Mouse (Mus musculus): ENCODE data around the gene Ssna1. TPM values are rescaled to one million over a fixed set of nuclear protein-coding genes. Genes with fewer than 3 reads are reported as not detected.

The Ssna1 gene
- total RNA-seq, 1 experiment from 2014 or later = 73.3 TPM

DNA sequence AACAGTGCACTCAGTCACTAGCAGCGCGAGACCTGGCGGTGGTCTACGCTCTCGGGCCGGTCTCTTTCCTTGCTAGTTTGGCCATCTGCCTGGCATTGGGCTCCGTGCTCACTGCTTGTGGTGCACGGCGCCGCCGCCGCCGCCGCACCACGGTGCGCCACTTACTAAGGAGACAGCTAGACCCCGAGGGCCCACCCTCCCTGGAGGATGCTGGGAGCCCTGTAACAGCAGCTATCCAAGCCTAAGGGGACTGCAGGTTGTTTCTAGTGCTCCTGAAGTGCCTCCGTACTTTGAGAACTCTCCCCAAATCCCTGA is 18.5 kb upstream of the Ssna1 start:
- no peak for ATAC-seq (replicated peaks; ENCODE audit: low read depth, poor library complexity, severe bottlenecking)

DNA sequence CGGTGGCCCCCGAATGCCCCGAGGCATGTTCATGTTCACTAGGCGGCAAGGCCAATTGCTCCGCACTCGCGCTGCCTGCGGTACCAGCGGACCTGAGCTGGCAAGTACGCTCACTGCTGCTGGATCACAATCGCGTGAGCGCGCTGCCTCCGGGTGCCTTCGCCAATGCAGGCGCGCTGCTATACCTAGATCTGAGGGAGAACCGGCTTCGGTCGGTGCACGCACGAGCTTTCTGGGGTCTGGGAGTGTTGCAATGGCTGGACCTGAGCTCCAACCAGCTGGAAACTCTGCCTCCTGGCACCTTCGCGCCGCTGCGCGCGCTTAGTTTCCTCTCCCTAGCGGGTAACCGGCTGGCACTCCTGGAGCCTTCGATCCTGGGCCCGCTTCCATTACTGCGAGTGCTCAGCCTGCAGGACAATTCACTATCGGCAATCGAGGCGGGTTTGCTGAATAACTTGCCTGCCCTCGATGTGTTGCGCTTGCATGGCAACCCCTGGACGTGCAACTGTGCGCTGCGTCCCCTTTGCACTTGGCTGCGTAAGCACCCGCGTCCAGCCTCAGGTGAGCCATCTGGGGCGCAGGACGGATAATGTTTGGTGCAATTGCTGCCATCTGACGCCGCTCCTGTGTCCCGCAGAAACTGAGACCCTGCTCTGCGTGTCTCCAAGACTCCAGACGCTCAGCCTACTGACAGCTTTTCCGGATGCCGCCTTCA is 18.0 kb upstream of the Ssna1 start:
- no peak for ATAC-seq (replicated peaks; ENCODE audit: low read depth, poor library complexity, severe bottlenecking)

DNA sequence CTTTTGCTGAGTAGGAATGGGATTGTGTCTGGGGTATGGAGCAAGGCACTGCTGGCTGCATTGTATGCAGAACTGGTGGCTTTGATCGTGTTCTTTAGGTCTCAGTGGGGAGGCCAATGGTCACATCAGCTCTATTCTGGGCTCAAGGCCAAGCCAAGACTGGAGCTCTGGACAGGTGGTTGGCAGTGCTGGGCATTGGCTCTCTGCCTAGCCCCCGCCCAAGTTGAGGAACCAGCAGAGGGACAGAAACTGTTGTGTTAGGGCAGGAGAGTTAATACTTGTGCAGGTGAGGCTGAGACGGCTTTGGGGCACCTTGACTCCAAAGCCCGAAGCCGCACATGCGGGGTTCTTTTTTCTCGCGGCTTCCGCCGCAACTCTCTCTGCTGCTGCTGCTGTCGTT is 17.4 kb upstream of the Ssna1 start, which contains the start of gene Lrrc26:
Gene Lrrc26 (plus strand): TSS at position 265 of the 400 bp plus-strand sequence.
- no peak for ATAC-seq (replicated peaks; ENCODE audit: low read depth, poor library complexity, severe bottlenecking)

DNA sequence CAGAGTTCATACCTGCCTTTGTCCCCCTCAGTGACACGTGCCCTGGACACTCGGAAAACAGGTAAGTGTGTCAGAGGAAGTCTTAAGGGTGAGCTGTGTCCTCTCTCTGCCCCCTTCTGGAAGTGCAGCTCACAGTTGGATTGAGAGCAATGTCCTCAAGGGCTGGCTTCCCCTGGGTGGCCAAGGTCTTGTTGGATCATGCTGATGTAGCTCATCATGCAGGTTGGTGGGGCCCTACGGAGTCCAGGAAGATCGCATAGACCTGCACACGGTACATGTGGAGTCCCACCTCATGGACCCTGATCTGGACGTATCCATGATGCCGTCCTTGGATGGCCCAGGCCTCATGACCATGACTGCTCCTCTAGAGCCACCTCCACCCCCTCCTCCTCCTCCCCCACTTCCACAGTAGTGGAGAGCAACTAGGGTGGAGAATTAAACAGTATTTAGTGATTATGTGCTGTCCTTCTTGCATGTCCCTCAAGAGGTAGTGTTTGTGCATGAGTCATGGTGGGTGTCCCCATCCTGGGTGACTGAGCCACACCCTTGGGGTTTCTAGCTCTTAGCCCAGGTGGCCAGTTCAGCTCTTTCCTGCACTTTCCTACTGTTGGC is 16.6 kb upstream of the Ssna1 start:
- ATAC-seq (replicated peaks; ENCODE audit: low read depth, poor library complexity, severe bottlenecking) = no peak

- no peak for ATAC-seq (replicated peaks; ENCODE audit: low read depth, poor library complexity, severe bottlenecking)
These were observed 15.8 kb upstream of the Ssna1 start, which contains the start of gene Tmem210 for GRCm38 (mm10) chr2:25287927-25288649. TSS of gene Tmem210 (plus strand) at chr2:25288145.

DNA sequence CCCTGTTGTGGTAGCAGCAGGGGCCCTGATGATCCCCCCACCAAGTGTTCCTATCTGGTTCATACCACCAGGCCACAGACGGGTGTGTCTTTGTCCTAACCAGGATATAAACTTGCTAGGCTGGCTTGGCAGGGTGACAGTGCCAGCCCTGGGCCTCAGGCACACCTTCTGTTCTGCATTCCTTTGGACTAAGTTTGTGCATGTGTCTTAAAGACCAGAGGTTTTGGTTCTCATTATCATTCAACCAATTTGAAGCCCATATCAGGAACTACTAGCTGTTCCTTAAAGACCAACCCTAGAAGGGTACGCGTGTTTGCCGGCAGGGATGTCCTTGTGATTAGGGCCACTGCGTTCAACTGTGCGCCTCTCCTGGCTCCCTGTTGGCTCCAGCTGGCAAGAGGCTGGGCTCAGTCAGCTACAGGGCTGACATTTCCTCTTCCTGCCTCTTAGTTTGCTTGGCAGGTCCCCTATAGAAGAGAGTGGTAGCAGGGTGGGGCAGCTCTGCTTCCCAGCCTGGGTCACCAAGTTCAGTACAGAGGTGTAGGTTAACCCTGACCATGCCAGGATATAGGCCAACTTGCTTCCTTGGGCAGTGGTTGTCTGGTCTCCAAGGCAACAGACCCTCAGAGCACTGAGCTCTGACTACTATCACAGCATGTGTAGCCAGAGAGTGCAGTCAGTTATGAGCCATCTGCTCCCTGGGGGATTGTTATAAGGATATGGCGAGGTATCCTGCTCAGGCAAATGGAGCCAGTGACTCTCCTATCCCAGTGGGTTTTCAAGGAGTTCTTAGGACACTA is 14.8 kb upstream of the Ssna1 start:
- ATAC-seq (replicated peaks; ENCODE audit: low read depth, poor library complexity, severe bottlenecking) = peak; percentile 40

GRCm38 (mm10) chr2:25286314-25286713 is 14.1 kb upstream of the Ssna1 start:
- peak; percentile 45 for ATAC-seq (replicated peaks; ENCODE audit: low read depth, poor library complexity, severe bottlenecking)

GRCm38 (mm10) chr2:25285551-25285950 is 13.3 kb upstream of the Ssna1 start:
- ATAC-seq (replicated peaks; ENCODE audit: low read depth, poor library complexity, severe bottlenecking) = no peak

DNA sequence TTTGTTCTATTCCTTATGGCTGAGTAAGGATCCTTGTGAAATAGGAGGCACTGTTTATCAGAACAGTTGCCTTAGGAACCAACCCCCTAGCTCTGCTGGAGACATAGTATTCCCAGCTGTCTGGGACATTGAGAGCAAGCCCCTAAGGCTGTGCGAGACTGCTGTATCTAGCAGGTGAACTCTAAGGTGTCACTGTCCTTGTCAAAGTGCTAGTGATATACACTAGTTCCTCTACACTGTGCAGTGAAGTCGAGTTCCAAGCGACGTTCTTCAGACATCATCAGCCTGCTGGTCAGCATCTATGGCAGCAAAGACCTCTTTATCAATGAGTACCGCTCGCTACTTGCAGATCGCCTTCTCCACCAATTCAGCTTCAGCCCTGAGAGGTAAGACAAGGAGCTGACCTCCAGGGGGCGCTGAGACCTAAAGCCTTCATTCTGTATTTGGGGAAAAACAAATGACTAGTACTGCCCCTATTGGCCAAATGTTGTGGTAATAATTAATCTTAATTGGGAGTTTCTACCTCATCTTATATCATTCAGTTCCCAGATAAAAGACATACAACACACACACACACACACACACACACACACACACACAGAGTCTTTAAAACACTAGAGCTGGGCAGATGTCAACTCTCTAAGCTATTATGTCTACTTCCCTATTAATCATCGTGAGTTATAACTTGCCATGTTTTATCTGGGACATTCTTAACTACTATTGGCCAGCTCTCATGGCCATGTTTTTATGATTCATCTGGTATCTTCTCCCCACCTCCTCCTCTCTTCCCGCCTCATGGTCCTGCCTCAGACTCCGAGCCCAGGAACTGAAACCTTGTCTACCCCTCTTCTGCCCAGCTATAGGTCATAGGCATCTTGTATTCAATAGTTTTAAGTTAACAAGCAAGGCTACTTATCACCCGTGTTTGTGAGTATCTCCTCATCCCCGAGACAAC is 7.0 kb upstream of the Ssna1 start:
- peak; percentile 99 for ATAC-seq (replicated peaks; ENCODE audit: low read depth, poor library complexity, severe bottlenecking)

- no peak for ATAC-seq (replicated peaks; ENCODE audit: low read depth, poor library complexity, severe bottlenecking)
These were observed 772 bp upstream of the Ssna1 start for GRCm38 (mm10) chr2:25273010-25273409.

- ATAC-seq (replicated peaks; ENCODE audit: low read depth, poor library complexity, severe bottlenecking) = no peak
These were observed 277 bp upstream of the Ssna1 start for GRCm38 (mm10) chr2:25272515-25272914.

DNA sequence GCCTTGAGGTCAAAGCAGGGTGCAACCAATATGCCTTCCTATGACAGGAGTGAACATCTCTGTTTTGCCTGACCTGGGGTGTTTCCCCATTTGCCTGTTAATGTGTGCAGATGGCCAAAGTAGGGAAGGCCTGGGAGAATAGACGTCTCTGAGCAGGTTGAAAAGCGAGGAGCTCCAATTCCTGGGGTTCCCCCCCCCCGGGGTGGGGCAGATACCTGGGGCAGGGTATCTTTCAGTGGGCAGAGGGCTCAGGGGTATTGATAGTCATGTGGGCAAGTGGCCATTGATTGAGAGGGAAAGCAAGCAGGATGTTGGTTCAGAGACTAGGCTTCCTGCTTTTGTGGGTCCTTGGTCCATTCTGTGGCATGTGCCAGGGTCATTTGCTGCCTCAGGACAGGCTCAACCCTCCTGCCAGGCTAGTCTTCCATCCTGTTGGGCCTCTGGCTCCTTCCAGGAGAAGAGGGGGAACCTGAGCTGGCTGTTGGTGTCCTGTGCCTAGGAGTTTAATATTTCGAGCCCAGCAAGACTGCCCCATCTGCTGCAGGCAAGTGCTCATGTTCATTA is 4.4 kb downstream of the Ssna1 start:
- ATAC-seq (replicated peaks; ENCODE audit: low read depth, poor library complexity, severe bottlenecking) = no peak

DNA sequence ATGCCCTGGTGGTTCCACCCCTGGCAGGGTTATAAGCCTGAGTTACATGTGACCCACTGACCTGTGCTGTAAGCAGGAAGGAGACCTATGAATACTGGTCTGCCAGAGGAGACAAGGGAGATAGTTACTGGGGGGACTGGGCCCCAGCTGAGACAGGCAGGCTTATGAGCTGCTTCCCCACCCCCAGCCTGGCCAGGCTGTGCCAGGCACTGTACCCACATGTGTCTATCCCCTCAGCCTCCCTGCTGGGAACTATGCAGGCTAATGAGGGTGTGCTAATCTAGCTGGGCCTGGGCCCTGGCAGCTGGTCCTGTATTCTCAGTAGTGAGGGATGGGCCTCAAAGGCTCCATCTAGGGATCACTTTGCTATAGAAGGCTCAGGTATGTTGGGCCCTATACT is 5.0 kb downstream of the Ssna1 start:
- ATAC-seq (replicated peaks; ENCODE audit: low read depth, poor library complexity, severe bottlenecking) = no peak

- ATAC-seq (replicated peaks; ENCODE audit: low read depth, poor library complexity, severe bottlenecking) = no peak
These were observed 5.5 kb downstream of the Ssna1 start for GRCm38 (mm10) chr2:25266720-25267119.

DNA sequence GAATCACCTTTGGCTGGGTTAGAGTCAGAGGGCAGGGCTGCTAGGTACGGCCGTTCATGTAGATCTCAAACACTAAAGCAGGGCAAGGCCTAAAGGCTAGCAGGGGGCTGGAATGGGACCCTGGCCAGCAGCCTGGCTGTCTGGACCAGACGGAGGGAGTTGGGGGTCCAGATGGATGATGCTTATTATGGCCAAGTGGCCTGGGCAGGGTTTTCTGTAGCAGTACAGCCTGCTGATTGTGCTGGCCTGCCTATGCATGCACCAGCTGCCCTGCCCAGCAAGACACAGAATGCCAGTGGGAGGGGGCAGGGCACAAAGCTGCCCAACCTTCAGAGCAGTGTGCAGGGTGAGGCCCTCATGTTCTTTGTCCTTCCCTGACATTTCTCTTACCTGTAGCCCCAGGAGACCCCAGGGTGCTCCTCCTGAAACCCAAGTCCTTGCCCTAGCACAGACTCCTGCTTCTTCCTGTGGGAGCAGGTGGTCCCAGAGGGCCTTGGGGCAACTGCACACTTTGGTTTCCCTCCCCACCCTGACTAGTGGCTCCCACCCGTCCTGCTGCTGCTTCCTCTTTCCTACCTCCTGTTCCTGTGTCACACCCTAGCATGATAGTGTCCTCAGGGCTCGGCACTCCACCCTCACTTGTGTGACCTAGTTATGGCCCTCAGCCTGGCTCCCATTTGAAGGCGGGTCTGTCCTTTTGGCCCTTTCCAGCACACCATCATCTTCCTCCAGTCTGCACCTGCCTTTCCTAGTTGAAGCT is 6.2 kb downstream of the Ssna1 start:
- ATAC-seq (replicated peaks; ENCODE audit: low read depth, poor library complexity, severe bottlenecking) = peak; percentile 34; the same call in 1 of the 2 replicates

GRCm38 (mm10) chr2:25264851-25265250 is 7.4 kb downstream of the Ssna1 start:
- no peak for ATAC-seq (replicated peaks; ENCODE audit: low read depth, poor library complexity, severe bottlenecking)

DNA sequence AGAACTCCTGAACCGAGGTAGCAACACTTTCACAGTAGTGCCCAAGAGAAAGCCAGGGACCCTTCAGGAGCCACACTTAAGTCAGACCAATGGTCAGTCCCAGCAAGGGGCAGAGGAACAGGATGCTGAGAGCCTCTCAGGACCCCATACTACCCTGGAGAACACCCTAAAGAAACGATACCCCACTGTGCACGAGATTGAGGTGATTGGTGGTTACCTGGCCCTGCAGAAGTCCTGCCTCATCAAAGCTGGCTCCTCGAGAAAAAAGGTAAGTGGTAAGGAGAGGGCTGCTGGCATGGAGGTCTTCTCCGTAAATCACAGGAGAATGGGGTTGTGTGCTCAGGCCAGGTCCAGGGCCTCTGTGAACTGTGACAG is 8.0 kb downstream of the Ssna1 start:
- no peak for ATAC-seq (replicated peaks; ENCODE audit: low read depth, poor library complexity, severe bottlenecking)

DNA sequence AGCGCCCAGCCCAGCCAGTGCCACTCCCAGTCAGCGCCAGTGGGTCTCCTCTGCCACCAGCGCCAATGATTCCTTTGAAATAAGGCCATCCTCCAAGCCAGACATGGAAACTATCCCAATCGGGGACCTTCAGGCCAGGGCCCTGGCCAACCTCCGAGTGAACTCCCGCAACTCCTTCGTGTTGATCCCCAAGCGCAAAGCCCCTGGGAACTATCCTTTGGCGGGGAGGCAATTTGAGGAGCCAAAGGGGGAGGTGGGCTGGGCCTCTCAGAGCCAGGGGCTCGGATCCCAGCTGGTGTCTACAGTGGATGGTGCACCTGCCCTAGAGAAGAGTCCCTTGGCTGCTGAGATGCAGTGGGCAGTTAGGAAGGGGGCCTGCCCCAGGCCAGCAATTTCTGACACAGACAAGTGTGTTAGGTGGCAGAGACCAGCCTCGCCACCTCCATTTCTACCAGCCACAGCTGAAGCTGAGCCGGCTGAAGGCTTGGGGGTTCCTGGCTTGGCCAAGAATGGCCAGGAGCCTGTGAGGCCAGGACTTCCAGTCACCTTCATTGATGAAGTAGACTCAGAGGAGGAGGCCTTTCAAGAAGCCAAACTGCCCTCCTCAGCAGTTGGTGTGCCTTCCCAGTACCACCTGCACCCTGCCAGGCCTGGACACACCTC is 8.5 kb downstream of the Ssna1 start:
- no peak for ATAC-seq (replicated peaks; ENCODE audit: low read depth, poor library complexity, severe bottlenecking)
